Mouse (Mus musculus) embryonic facial prominence, embryonic 10.5 days (tissue): ENCODE data around the gene Uqcc2. TPM values are rescaled to one million over a fixed set of nuclear protein-coding genes. Genes with fewer than 3 reads are reported as not detected.

Experiments
- DNase-seq: peaks from one replicate; pipeline ENCODE4 v3.0.0-alpha.2; 2017; ENCODE audit warnings: low spot score
- H3K27ac ChIP-seq: fragments of 300-500 bp; sonication (generic); replicated peaks from 2 replicates; pipeline ENCODE4 v1.5.1; 2016; ENCODE audit warnings: mild to moderate bottlenecking
- H3K27me3 ChIP-seq: fragments of 300-500 bp; sonication (generic); replicated peaks from 2 replicates; pipeline ENCODE4 v1.6.1; 2016; ENCODE audit warnings: low read depth, mild to moderate bottlenecking; ENCODE audit not compliant: poor library complexity, severe bottlenecking
- H3K36me3 ChIP-seq: fragments of 300-500 bp; sonication (generic); replicated peaks from 2 replicates; pipeline ENCODE4 v1.6.1; 2016; ENCODE audit warnings: mild to moderate bottlenecking, moderate library complexity
- H3K4me1 ChIP-seq: fragments of 300-500 bp; sonication (generic); 2 replicates; pipeline ENCODE4 v1.6.1; 2016
- H3K4me3 ChIP-seq: fragments of 300-500 bp; sonication (generic); 2 replicates; pipeline ENCODE4 v1.5.1; 2016; ENCODE audit warnings: mild to moderate bottlenecking, moderate library complexity
- H3K9me3 ChIP-seq: fragments of 300-500 bp; sonication (generic); 2 replicates; pipeline ENCODE4 v1.6.1; 2016; ENCODE audit warnings: mild to moderate bottlenecking
- WGBS: fragments of 180-500 bp; shearing (Covaris S2); methylation state at CpG from one replicate; pipeline ENCODE4 v1.1.7; 2016; 5-methylcytosine and 5-hydroxymethylcytosine counted together
- polyA plus RNA-seq: library from polyadenylated mRNA; unstranded; fragments of >200 nt; fragmentation: Nextera tagmentation; extraction: Ambion mirVana; gene quantifications from 2 replicates; pipeline ENCODE4 v1.2.1, GENCODE M21; 2016

Uqcc2 gene
- polyA plus RNA-seq, 1 experiment from 2014 or later = 410 TPM

- Histone ChIP-seq H3K4me1 (peaks cover 31% of the 10 kb centered on the region), H3K27me3 (no peaks in the 10 kb centered on the region), H3K36me3 (peaks cover 75% of the 10 kb centered on the region), H3K9me3 (0 out of 2 replicates have a peak, but pooled peaks cover 5% of the 10 kb centered on the region), H3K27ac (peak overlapping the region; percentile 36; the same call in 1 of the 2 replicates), H3K4me3 (peak overlapping the region; percentile 22)
- DNase-seq = peak; percentile 82
- WGBS = 9% methylated on average over 18 of the region's 18 CpGs
Observed at GRCm38 (mm10) chr17:27120561-27121024, 13.1 kb downstream of the Uqcc2 start.

GRCm38 (mm10) chr17:27119954-27120353 lies 13.8 kb downstream of the Uqcc2 start:
- no peak overlapping the region for H3K4me3 ChIP-seq
- 70% methylated on average over 8 of the region's 8 CpGs for WGBS
- peak overlapping the region; percentile 36; the same call in 1 of the 2 replicates for H3K27ac ChIP-seq
- no peak for DNase-seq
- H3K36me3 ChIP-seq = peaks cover 69% of the 10 kb centered on the region
- H3K27me3 ChIP-seq = no peaks in the 10 kb centered on the region
- H3K4me1 ChIP-seq = peaks cover 34% of the 10 kb centered on the region
- 0 out of 2 replicates have a peak, but pooled peaks cover 5% of the 10 kb centered on the region for H3K9me3 ChIP-seq

GRCm38 (mm10) chr17:27119540-27119895 lies 14.2 kb downstream of the Uqcc2 start:
- H3K36me3 ChIP-seq = peaks cover 65% of the 10 kb centered on the region
- no peak for DNase-seq
- WGBS = 71% methylated on average over 4 of the region's 4 CpGs
- no peak overlapping the region for H3K27ac ChIP-seq
- peaks cover 34% of the 10 kb centered on the region for H3K4me1 ChIP-seq
- H3K4me3 ChIP-seq = no peak overlapping the region
- H3K27me3 ChIP-seq = no peaks in the 10 kb centered on the region
- H3K9me3 ChIP-seq = 0 out of 2 replicates have a peak, but pooled peaks cover 5% of the 10 kb centered on the region

- Histone ChIP-seq H3K4me3 (no peak overlapping the region), H3K36me3 (peaks cover 59% of the 10 kb centered on the region), H3K27me3 (no peaks in the 10 kb centered on the region), H3K4me1 (peaks cover 34% of the 10 kb centered on the region), H3K9me3 (0 out of 2 replicates have a peak, but pooled peaks cover 5% of the 10 kb centered on the region), H3K27ac (no peak overlapping the region)
- WGBS = 88% methylated on average over 25 of the region's 25 CpGs
- DNase-seq = no peak
Observed at GRCm38 (mm10) chr17:27118676-27119539, 14.8 kb downstream of the Uqcc2 start.

- no peak for DNase-seq
- Histone ChIP-seq H3K27me3 (no peaks in the 10 kb centered on the region), H3K4me3 (no peak overlapping the region), H3K9me3 (no peaks in the 10 kb centered on the region), H3K4me1 (0 out of 2 replicates have a peak, but pooled peaks cover 1% of the 10 kb centered on the region), H3K36me3 (peaks cover 5% of the 10 kb centered on the region), H3K27ac (no peak overlapping the region)
- WGBS = 92% methylated on average over 7 of the region's 7 CpGs
Observed at GRCm38 (mm10) chr17:27110072-27110471, 23.6 kb downstream of the Uqcc2 start.

GRCm38 (mm10) chr17:27107936-27108335 lies 25.8 kb downstream of the Uqcc2 start:
- DNase-seq = no peak
- Histone ChIP-seq H3K9me3 (no peaks in the 10 kb centered on the region), H3K4me1 (peaks cover 4% of the 10 kb centered on the region; the same call in 1 of the 2 replicates), H3K4me3 (no peak overlapping the region), H3K36me3 (no peaks in the 10 kb centered on the region; the same call in 1 of the 2 replicates), H3K27ac (no peak overlapping the region), H3K27me3 (no peaks in the 10 kb centered on the region)
- 79% methylated on average over 6 of the region's 6 CpGs for WGBS

GRCm38 (mm10) chr17:27106745-27107144 lies 27.0 kb downstream of the Uqcc2 start:
- peak; percentile 39 for DNase-seq
- H3K27ac ChIP-seq = no peak overlapping the region
- H3K4me1 ChIP-seq = peaks cover 5% of the 10 kb centered on the region
- H3K4me3 ChIP-seq = no peak overlapping the region
- 85% methylated on average over 9 of the region's 9 CpGs for WGBS
- H3K27me3 ChIP-seq = no peaks in the 10 kb centered on the region
- H3K36me3 ChIP-seq = no peaks in the 10 kb centered on the region; the same call in 1 of the 2 replicates
- H3K9me3 ChIP-seq = no peaks in the 10 kb centered on the region

GRCm38 (mm10) chr17:27105698-27106470 lies 27.8 kb downstream of the Uqcc2 start:
- peaks cover 14% of the 10 kb centered on the region for H3K4me1 ChIP-seq
- H3K36me3 ChIP-seq = no peaks in the 10 kb centered on the region; the same call in 1 of the 2 replicates
- no peak for DNase-seq
- H3K27me3 ChIP-seq = no peaks in the 10 kb centered on the region
- H3K9me3 ChIP-seq = no peaks in the 10 kb centered on the region
- H3K4me3 ChIP-seq = no peak overlapping the region
- WGBS = 78% methylated on average over 16 of the region's 18 CpGs
- H3K27ac ChIP-seq = no peak overlapping the region

- 83% methylated on average over 5 of the region's 5 CpGs for WGBS
- Histone ChIP-seq H3K27me3 (no peaks in the 10 kb centered on the region), H3K4me3 (no peak overlapping the region), H3K9me3 (no peaks in the 10 kb centered on the region), H3K36me3 (0 out of 2 replicates have a peak, but pooled peaks cover 3% of the 10 kb centered on the region), H3K27ac (no peak overlapping the region; the same call in 1 of the 2 replicates), H3K4me1 (peaks cover 29% of the 10 kb centered on the region)
- DNase-seq = no peak
Observed at GRCm38 (mm10) chr17:27101675-27102074, 32.0 kb downstream of the Uqcc2 start.

- Histone ChIP-seq H3K9me3 (no peaks in the 10 kb centered on the region), H3K36me3 (0 out of 2 replicates have a peak, but pooled peaks cover 3% of the 10 kb centered on the region), H3K4me3 (no peak overlapping the region), H3K27ac (no peak overlapping the region), H3K4me1 (peaks cover 24% of the 10 kb centered on the region), H3K27me3 (no peaks in the 10 kb centered on the region)
- 48% methylated on average over 13 of the region's 13 CpGs for WGBS
- DNase-seq = peak; percentile 54
Observed at GRCm38 (mm10) chr17:27095690-27096089, 38.0 kb downstream of the Uqcc2 start.

- WGBS = 80% methylated on average over 9 of the region's 9 CpGs
- H3K27me3 ChIP-seq = no peaks in the 10 kb centered on the region
- no peaks in the 10 kb centered on the region for H3K9me3 ChIP-seq
- H3K4me1 ChIP-seq = peaks cover 25% of the 10 kb centered on the region
- DNase-seq = no peak
- 0 out of 2 replicates have a peak, but pooled peaks cover 4% of the 10 kb centered on the region for H3K36me3 ChIP-seq
- H3K4me3 ChIP-seq = no peak overlapping the region
- H3K27ac ChIP-seq = no peak overlapping the region
Observed at GRCm38 (mm10) chr17:27090068-27090467, 43.6 kb downstream of the Uqcc2 start.

- Histone ChIP-seq H3K4me1 (peaks cover 31% of the 10 kb centered on the region), H3K4me3 (0 out of 2 replicates have a peak overlapping the region, but pooled peaks have one; percentile 6), H3K9me3 (no peaks in the 10 kb centered on the region), H3K27me3 (no peaks in the 10 kb centered on the region), H3K27ac (peak overlapping the region; percentile 48; the same call in 1 of the 2 replicates), H3K36me3 (0 out of 2 replicates have a peak, but pooled peaks cover 4% of the 10 kb centered on the region)
- WGBS = 36% methylated on average over 12 of the region's 12 CpGs
- DNase-seq = peak; percentile 72
Observed at GRCm38 (mm10) chr17:27087426-27087825, 46.3 kb downstream of the Uqcc2 start.
